Mouse (Mus musculus) heart, adult 2 months (tissue): ENCODE data around the gene Mocs1. TPM values are rescaled to one million over a fixed set of nuclear protein-coding genes. Genes with fewer than 3 reads are reported as not detected.

Experiments used
- DNase-seq, 2 experiments: peaks; one replicate each; pipeline ENCODE4 v3.0.0; 2021
- H3K27ac ChIP-seq: fragments of 200-600 bp; 2 replicates; pipeline ENCODE4 v1.8.1; 2022
- H3K27me3 ChIP-seq: fragments of 200-500 bp; 2 replicates; pipeline ENCODE4 v1.6.1; 2012; ENCODE audit warnings: mild to moderate bottlenecking, low read length, inconsistent platforms, mixed read lengths; ENCODE audit not compliant: control insufficient read depth, insufficient read depth
- H3K36me3 ChIP-seq: fragments of 200-500 bp; 2 replicates; pipeline ENCODE4 v1.6.1; 2012; ENCODE audit warnings: low read length, inconsistent platforms; ENCODE audit not compliant: control insufficient read depth, insufficient read depth
- H3K4me1 ChIP-seq: fragments of 200-500 bp; 2 replicates; pipeline ENCODE4 v1.6.1; 2011; ENCODE audit warnings: low read length; ENCODE audit not compliant: control insufficient read depth, insufficient read depth
- H3K4me3 ChIP-seq: fragments of 200-600 bp; 2 replicates; pipeline ENCODE4 v1.8.1; 2022
- H3K79me2 ChIP-seq: fragments of 200-500 bp; replicated peaks from 2 replicates; pipeline ENCODE4 v1.6.1; 2012; ENCODE audit warnings: mild to moderate bottlenecking, inconsistent platforms, low read length, moderate library complexity, mixed read lengths; ENCODE audit not compliant: control insufficient read depth, insufficient read depth
- H3K9ac ChIP-seq: fragments of 200-500 bp; 2 replicates; pipeline ENCODE4 v1.6.1; 2012; ENCODE audit warnings: low read depth, mild to moderate bottlenecking, control low read depth, inconsistent platforms, low read length, mixed read lengths
- CTCF ChIP-seq: fragments of 200-600 bp; IDR thresholded peaks from 2 replicates; pipeline ENCODE4 v1.8.1; 2022; ENCODE audit warnings: antibody characterized with exemption, mild to moderate bottlenecking, moderate library complexity
- EP300 ChIP-seq: fragments of 200-500 bp; IDR thresholded peaks from 2 replicates; pipeline ENCODE4 v1.6.1; 2011; ENCODE audit warnings: low read depth, low read length, control low read depth; ENCODE audit not compliant: insufficient read depth
- POLR2A ChIP-seq: fragments of 200-500 bp; IDR thresholded peaks from 2 replicates; pipeline ENCODE4 v1.6.1; 2011; ENCODE audit warnings: mild to moderate bottlenecking, low read depth, low read length, control low read depth; ENCODE audit not compliant: insufficient read depth
- WGBS: fragments of 180-500 bp; shearing (Covaris S2); methylation state at CpG from one replicate; pipeline ENCODE4 v1.1.7; 2018; 5-methylcytosine and 5-hydroxymethylcytosine counted together
- intact Hi-C: fragments of 180-260 bp; cut with DNase I; formaldehyde crosslinking; loops from one replicate; pipeline ENCODE4 v1.15.1; 2025
- polyA plus RNA-seq: library from polyadenylated mRNA; depleted of rRNA; stranded (reverse); fragments of >200 nt; gene quantifications from 2 replicates; pipeline ENCODE4 v1.2.3, GENCODE M21; 2012
- total RNA-seq, 2 experiments: library from RNA; stranded (reverse); gene quantifications; 2 replicates each; pipeline ENCODE4 v1.2.3; 2021

Gene Mocs1
- total and polyA plus RNA-seq, 3 experiments, result 13.4 to 20.9 (median 19.2) TPM

DNA sequence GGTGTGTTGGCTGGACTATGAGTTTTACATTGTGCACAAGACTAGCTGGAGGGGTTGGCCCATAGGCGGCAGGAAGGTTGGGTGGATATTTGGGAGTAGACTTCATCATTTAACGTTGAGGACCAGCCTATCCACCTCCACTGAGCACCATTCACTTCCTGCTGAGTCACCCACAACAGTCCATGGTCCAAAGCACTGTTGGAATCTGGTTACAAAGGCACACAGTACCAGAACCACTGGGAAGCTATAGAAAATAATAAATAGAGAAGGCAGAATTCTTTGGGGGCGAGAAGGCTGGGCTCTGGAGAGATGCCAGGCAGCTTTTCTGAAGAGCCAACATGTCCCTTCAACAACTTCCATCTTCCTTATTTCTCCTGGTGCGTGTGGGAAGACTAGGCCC lies 28.2 kb downstream of the Mocs1 start:
- no peak overlapping the region for H3K27ac ChIP-seq
- no peak overlapping the region for H3K9ac ChIP-seq
- WGBS, result 66% methylated on average over 4 of the region's 4 CpGs
- H3K79me2 ChIP-seq, result no peaks in the 10 kb centered on the region
- DNase-seq, result no peak
- no peak overlapping the region for H3K4me3 ChIP-seq
- intact Hi-C loops, result no loop called here
- H3K27me3 ChIP-seq, result no peaks in the 10 kb centered on the region
- TF ChIP-seq EP300 (no peak), CTCF (no peak), POLR2A (no peak)
- no peaks in the 10 kb centered on the region for H3K36me3 ChIP-seq
- H3K4me1 ChIP-seq, result no peaks in the 10 kb centered on the region

GRCm38 (mm10) chr17:49457833-49458232 lies 29.7 kb downstream of the Mocs1 start:
- 59% methylated on average over 3 of the region's 3 CpGs for WGBS
- TF ChIP-seq POLR2A (no peak), CTCF (no peak), EP300 (no peak)
- Histone ChIP-seq H3K9ac (no peak overlapping the region), H3K4me3 (no peak overlapping the region), H3K36me3 (no peaks in the 10 kb centered on the region), H3K79me2 (no peaks in the 10 kb centered on the region), H3K4me1 (no peaks in the 10 kb centered on the region), H3K27me3 (no peaks in the 10 kb centered on the region), H3K27ac (no peak overlapping the region)
- DNase-seq, result no peak
- intact Hi-C loops, result no loop called here

DNA sequence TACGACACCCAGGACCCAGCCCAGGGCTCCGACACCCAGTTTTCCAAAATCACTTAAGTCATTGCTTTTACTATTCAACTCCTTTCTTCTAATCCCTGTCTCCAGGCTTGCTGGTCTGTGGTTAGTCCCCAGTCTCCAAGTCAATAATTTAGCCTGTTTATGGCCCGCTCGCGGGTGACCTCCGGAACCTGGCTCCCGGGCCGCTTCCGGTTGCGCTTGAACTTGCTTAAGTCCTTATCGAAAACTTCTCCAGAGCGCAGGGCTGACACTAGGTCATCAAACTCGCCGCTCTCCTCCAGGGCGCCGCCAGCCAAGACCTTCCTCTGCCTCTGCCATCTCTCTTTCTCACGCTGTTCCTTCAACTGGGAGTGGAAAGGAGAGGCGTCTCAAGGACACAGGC lies 30.2 kb downstream of the Mocs1 start:
- no peaks in the 10 kb centered on the region for H3K36me3 ChIP-seq
- no peak for TF ChIP-seq EP300
- no peak for TF ChIP-seq CTCF
- no peak for TF ChIP-seq POLR2A

DNA sequence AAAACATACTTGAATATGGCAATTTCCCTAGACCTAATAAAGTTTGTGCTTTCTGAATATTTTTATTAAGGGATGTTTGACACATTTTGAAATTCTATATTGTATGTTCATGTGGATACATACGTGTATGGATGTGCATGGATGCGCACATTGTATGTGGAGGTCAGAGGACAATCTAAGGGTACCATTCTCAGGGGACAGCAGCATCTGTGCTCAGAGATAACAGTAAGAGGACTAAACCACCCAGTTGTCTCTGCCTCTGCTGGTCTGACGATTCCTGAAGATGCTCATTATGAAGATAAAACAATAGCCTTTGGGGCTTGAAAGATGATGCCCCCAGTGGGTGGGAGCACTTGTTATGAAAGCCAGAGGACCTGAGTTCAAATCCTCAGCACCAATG lies 36.7 kb downstream of the Mocs1 start:
- intact Hi-C loops, result no loop called here

More for the DNA sequence above, 30.2 kb downstream of the Mocs1 start:
- H3K27ac ChIP-seq, result no peak overlapping the region
- no peak overlapping the region for H3K9ac ChIP-seq
- intact Hi-C loops, result no loop called here
- no peaks in the 10 kb centered on the region for H3K27me3 ChIP-seq
- no peaks in the 10 kb centered on the region for H3K79me2 ChIP-seq
- H3K4me1 ChIP-seq, result no peaks in the 10 kb centered on the region
- no peak overlapping the region for H3K4me3 ChIP-seq
- 91% methylated on average over 18 of the region's 18 CpGs for WGBS
- no peak for DNase-seq

GRCm38 (mm10) chr17:49468223-49468622 lies 40.1 kb downstream of the Mocs1 start:
- Histone ChIP-seq H3K27me3 (no peaks in the 10 kb centered on the region), H3K79me2 (no peaks in the 10 kb centered on the region), H3K36me3 (no peaks in the 10 kb centered on the region), H3K4me3 (no peak overlapping the region), H3K9ac (no peak overlapping the region), H3K27ac (no peak overlapping the region), H3K4me1 (no peaks in the 10 kb centered on the region)
- 21% methylated on average over 4 of the region's 4 CpGs for WGBS
- intact Hi-C loops, result loop anchor here (1.0 kb wide), 2 partner anchors 384 to 430 kb away; no protein-coding TSS in a partner anchor
- DNase-seq, result peak; percentile 65 to 87
- TF ChIP-seq POLR2A (no peak), CTCF (no peak), EP300 (no peak)

More for the DNA sequence above, 36.7 kb downstream of the Mocs1 start:
- 80% methylated on average over 3 of the region's 3 CpGs for WGBS
- no peak overlapping the region for H3K27ac ChIP-seq
- no peak for TF ChIP-seq EP300
- TF ChIP-seq POLR2A, result no peak
- no peak for TF ChIP-seq CTCF
- no peak overlapping the region for H3K9ac ChIP-seq
- no peak for DNase-seq
- H3K79me2 ChIP-seq, result no peaks in the 10 kb centered on the region
- H3K4me1 ChIP-seq, result no peaks in the 10 kb centered on the region
- H3K27me3 ChIP-seq, result no peaks in the 10 kb centered on the region
- H3K36me3 ChIP-seq, result no peaks in the 10 kb centered on the region
- H3K4me3 ChIP-seq, result no peak overlapping the region

- H3K4me3 ChIP-seq, result no peak overlapping the region
- intact Hi-C loops, result loop anchor here (5.0 kb wide), 1 partner anchor 55 kb away; no protein-coding TSS in a partner anchor
- no peaks in the 10 kb centered on the region for H3K4me1 ChIP-seq
- H3K27ac ChIP-seq, result no peak overlapping the region
- H3K36me3 ChIP-seq, result no peaks in the 10 kb centered on the region
- 19% methylated on average over 8 of the region's 8 CpGs for WGBS
- TF ChIP-seq POLR2A (no peak), CTCF (no peak), EP300 (no peak)
- H3K27me3 ChIP-seq, result no peaks in the 10 kb centered on the region
- H3K79me2 ChIP-seq, result no peaks in the 10 kb centered on the region
- DNase-seq, result peak in 1 of 2 experiments; percentile 49
- H3K9ac ChIP-seq, result no peak overlapping the region
These were observed 44.5 kb downstream of the Mocs1 start for GRCm38 (mm10) chr17:49472626-49473025.
